Mouse (Mus musculus) liver, adult 2 months (tissue): Measurements from ENCODE around the gene Sytl2.

Experiments
- CTCF ChIP-seq: fragments of 200-500 bp; IDR thresholded peaks from 2 replicates; pipeline ENCODE4 v1.5.1; 2011; ENCODE audit warnings: low read depth, low read length, control low read depth
- POLR2A ChIP-seq: fragments of 200-500 bp; IDR thresholded peaks from 2 replicates; pipeline ENCODE4 v1.6.1; 2011; ENCODE audit warnings: low read length, control low read depth; ENCODE audit not compliant: insufficient read depth; ENCODE audit errors: extremely low read depth

DNA sequence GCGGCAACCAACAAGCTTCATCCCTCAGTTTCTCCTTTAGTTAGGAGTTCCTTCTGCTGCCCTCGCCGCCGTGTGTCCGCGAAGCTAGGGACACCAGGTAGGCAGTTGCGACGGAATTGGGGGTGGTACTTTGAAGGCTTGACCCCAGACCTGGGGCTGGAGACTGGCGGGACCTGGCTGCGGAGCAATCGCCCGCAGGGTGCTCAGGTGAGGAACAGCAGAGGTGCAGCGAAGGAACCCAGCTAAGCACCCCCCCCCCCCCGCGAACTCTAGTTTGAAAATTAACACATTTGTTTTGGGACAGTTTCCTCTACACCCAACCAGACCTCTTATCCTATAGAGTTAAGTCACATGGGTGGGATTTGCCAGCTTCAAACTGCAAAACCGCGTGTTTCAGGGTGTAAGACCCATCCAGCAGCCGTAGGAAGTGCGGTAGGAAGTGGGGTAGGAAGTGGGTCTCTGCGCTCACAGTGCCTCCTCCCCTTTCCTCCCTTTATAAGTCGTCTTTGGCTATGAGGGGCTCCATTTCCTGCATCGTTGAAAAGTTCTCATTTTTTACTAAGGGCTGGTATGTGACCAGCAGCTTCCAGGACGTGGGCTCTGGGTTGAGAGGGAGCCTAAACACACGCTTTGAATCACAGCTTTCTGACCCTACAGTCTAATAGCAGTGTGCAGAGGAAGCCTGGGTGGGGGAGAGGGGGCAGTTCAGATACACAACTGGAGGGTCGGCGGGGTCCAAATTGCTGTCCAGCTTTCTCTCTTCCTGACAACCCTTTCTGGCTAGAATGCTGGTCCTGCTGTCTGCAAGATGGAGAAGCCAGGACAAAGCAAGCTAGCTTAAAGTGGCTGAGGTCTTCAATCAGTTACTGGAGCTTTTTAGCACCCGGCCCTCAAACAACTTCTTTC lies 848 bp downstream of the Sytl2 start:
- no peak for TF ChIP-seq CTCF
- no peak for TF ChIP-seq POLR2A
